Mouse (Mus musculus) liver, embryonic 15.5 days (tissue): Measurements from ENCODE around the gene 9230102O04Rik. TPM values are rescaled to one million over a fixed set of nuclear protein-coding genes. Genes with fewer than 3 reads are reported as not detected.

Source experiments
- ATAC-seq: fragments of 200-750 bp; cut with Nextera tagmentation; 2 replicates; pipeline ENCODE4 v1.8.0; 2017; ENCODE audit warnings: moderate number of reproducible peaks, mild to moderate bottlenecking, moderate library complexity; ENCODE audit not compliant: insufficient read depth
- H3K27ac ChIP-seq: fragments of 300-500 bp; sonication (generic); replicated peaks from 2 replicates; pipeline ENCODE4 v1.5.1; 2015; ENCODE audit warnings: mild to moderate bottlenecking, inconsistent platforms
- H3K27me3 ChIP-seq: fragments of 300-500 bp; sonication (generic); 2 replicates; pipeline ENCODE4 v1.6.1; 2015; ENCODE audit warnings: mild to moderate bottlenecking, inconsistent platforms
- H3K36me3 ChIP-seq: fragments of 300-500 bp; sonication (generic); replicated peaks from 2 replicates; pipeline ENCODE4 v1.6.1; 2015; ENCODE audit warnings: moderate library complexity, mild to moderate bottlenecking, inconsistent platforms
- H3K4me1 ChIP-seq: fragments of 300-500 bp; sonication (generic); replicated peaks from 2 replicates; pipeline ENCODE4 v1.6.1; 2015; ENCODE audit warnings: inconsistent platforms
- H3K4me2 ChIP-seq: fragments of 300-500 bp; sonication (generic); 2 replicates; pipeline ENCODE4 v1.6.1; 2015; ENCODE audit warnings: moderate library complexity, mild to moderate bottlenecking, inconsistent platforms
- H3K4me3 ChIP-seq: fragments of 300-500 bp; sonication (generic); replicated peaks from 2 replicates; pipeline ENCODE4 v1.5.1; 2015; ENCODE audit warnings: mild to moderate bottlenecking, inconsistent platforms
- H3K9ac ChIP-seq: fragments of 300-500 bp; sonication (generic); 2 replicates; pipeline ENCODE4 v1.6.1; 2015; ENCODE audit warnings: moderate library complexity, mild to moderate bottlenecking, inconsistent platforms
- H3K9me3 ChIP-seq: fragments of 300-500 bp; sonication (generic); replicated peaks from 2 replicates; pipeline ENCODE4 v1.6.1; 2016; ENCODE audit warnings: inconsistent platforms
- WGBS: fragments of 180-500 bp; shearing (Covaris S2); methylation state at CpG from one replicate; pipeline ENCODE4 v1.1.7; 2015; ENCODE audit warnings: mixed read lengths; ENCODE audit not compliant: insufficient replicate concordance; 5-methylcytosine and 5-hydroxymethylcytosine counted together
- polyA plus RNA-seq: library from polyadenylated mRNA; unstranded; fragments of >200 nt; fragmentation: Nextera tagmentation; extraction: Ambion mirVana; gene quantifications from 2 replicates; pipeline ENCODE4 v1.2.1, GENCODE M21; 2015

Gene 9230102O04Rik
- polyA plus RNA-seq, 1 experiment from 2014 or later, result not detected

- H3K9ac ChIP-seq, result no peak overlapping the region
- H3K27me3 ChIP-seq, result peaks cover 100% of the 10 kb centered on the region
- no peak for ATAC-seq
- no peaks in the 10 kb centered on the region for H3K9me3 ChIP-seq
- peak overlapping the region; percentile 55 for H3K4me2 ChIP-seq
- H3K27ac ChIP-seq, result no peak overlapping the region
- H3K4me1 ChIP-seq, result peaks cover 21% of the 10 kb centered on the region; the same call in 1 of the 2 replicates
- H3K36me3 ChIP-seq, result no peaks in the 10 kb centered on the region
- 0 out of 2 replicates have a peak overlapping the region, but pooled peaks have one; percentile 10 for H3K4me3 ChIP-seq
- WGBS, result 12% methylated on average over 15 of the region's 15 CpGs
These were observed 4.7 kb downstream of the 9230102O04Rik start for GRCm38 (mm10) chr2:9884533-9885216.

- Histone ChIP-seq H3K9ac (no peak overlapping the region), H3K4me3 (0 out of 2 replicates have a peak overlapping the region, but pooled peaks have one; percentile 31), H3K36me3 (no peaks in the 10 kb centered on the region), H3K27ac (no peak overlapping the region), H3K4me2 (peak overlapping the region; percentile 55), H3K27me3 (peaks cover 100% of the 10 kb centered on the region), H3K4me1 (peaks cover 20% of the 10 kb centered on the region; the same call in 1 of the 2 replicates), H3K9me3 (no peaks in the 10 kb centered on the region)
- ATAC-seq, result no peak
- 3% methylated on average over 27 of the region's 27 CpGs for WGBS
These were observed 5.4 kb downstream of the 9230102O04Rik start for GRCm38 (mm10) chr2:9883803-9884532.

GRCm38 (mm10) chr2:9882926-9883802, 6.2 kb downstream of the 9230102O04Rik start:
- Histone ChIP-seq H3K4me2 (peak overlapping the region; percentile 55), H3K27ac (no peak overlapping the region), H3K9me3 (no peaks in the 10 kb centered on the region), H3K36me3 (no peaks in the 10 kb centered on the region), H3K4me3 (peak overlapping the region; percentile 31), H3K27me3 (peaks cover 100% of the 10 kb centered on the region), H3K4me1 (peaks cover 22% of the 10 kb centered on the region), H3K9ac (no peak overlapping the region)
- WGBS, result under 1% methylated on average over 43 of the region's 43 CpGs
- ATAC-seq, result no peak

- no peak overlapping the region for H3K9ac ChIP-seq
- no peak overlapping the region for H3K27ac ChIP-seq
- peak overlapping the region; percentile 31 for H3K4me3 ChIP-seq
- peaks cover 100% of the 10 kb centered on the region for H3K27me3 ChIP-seq
- H3K4me2 ChIP-seq, result peak overlapping the region; percentile 55
- WGBS, result under 1% methylated on average over 39 of the region's 39 CpGs
- H3K4me1 ChIP-seq, result peaks cover 26% of the 10 kb centered on the region
- ATAC-seq, result no peak
- no peaks in the 10 kb centered on the region for H3K36me3 ChIP-seq
- no peaks in the 10 kb centered on the region for H3K9me3 ChIP-seq
These were observed 6.9 kb downstream of the 9230102O04Rik start for GRCm38 (mm10) chr2:9882371-9882925.

GRCm38 (mm10) chr2:9881611-9882023, 7.7 kb downstream of the 9230102O04Rik start:
- H3K27me3 ChIP-seq, result peaks cover 100% of the 10 kb centered on the region
- H3K4me3 ChIP-seq, result no peak overlapping the region
- no peaks in the 10 kb centered on the region for H3K36me3 ChIP-seq
- no peak overlapping the region for H3K9ac ChIP-seq
- H3K9me3 ChIP-seq, result no peaks in the 10 kb centered on the region
- H3K4me1 ChIP-seq, result peaks cover 26% of the 10 kb centered on the region
- H3K27ac ChIP-seq, result no peak overlapping the region
- 3% methylated on average over 13 of the region's 13 CpGs for WGBS
- peak overlapping the region; percentile 76 for H3K4me2 ChIP-seq
- ATAC-seq, result no peak

- no peak within 1 kb of the TSS for H3K9ac ChIP-seq
- ATAC-seq, result no peak
These were observed 8.2 kb downstream of the 9230102O04Rik start, which contains the start of gene 4930412O13Rik for GRCm38 (mm10) chr2:9881051-9881591. Gene 4930412O13Rik (plus strand): TSS chr2:9881252.

GRCm38 (mm10) chr2:9880271-9880670, 9.1 kb downstream of the 9230102O04Rik start:
- no peak overlapping the region for H3K27ac ChIP-seq
- no peaks in the 10 kb centered on the region for H3K36me3 ChIP-seq
- peak overlapping the region; percentile 54; the same call in 1 of the 2 replicates for H3K4me3 ChIP-seq
- 5% methylated on average over 11 of the region's 11 CpGs for WGBS
- peak overlapping the region; percentile 76 for H3K4me2 ChIP-seq
- no peak for ATAC-seq
- peaks cover 100% of the 10 kb centered on the region for H3K27me3 ChIP-seq
- H3K4me1 ChIP-seq, result peaks cover 26% of the 10 kb centered on the region
- no peaks in the 10 kb centered on the region for H3K9me3 ChIP-seq
- no peak overlapping the region for H3K9ac ChIP-seq

More at GRCm38 (mm10) chr2:9881051-9881591, 8.2 kb downstream of the 9230102O04Rik start, which contains the start of gene 4930412O13Rik:
- Histone ChIP-seq H3K4me2 (peak within 1 kb of the TSS; percentile 76), H3K9me3 (no peaks in the 10 kb centered on the region), H3K27me3 (peaks cover 100% of the 10 kb centered on the region), H3K4me3 (peak within 1 kb of the TSS; percentile 54), H3K36me3 (no peaks in the 10 kb centered on the region), H3K4me1 (peaks cover 26% of the 10 kb centered on the region), H3K27ac (no peak within 1 kb of the TSS)
- WGBS, result 2% methylated on average over 34 of the region's 35 CpGs

- no peak overlapping the region for H3K9ac ChIP-seq
- H3K27ac ChIP-seq, result 0 out of 2 replicates have a peak overlapping the region, but pooled peaks have one; percentile 24
- ATAC-seq, result peak; percentile 86
- H3K4me3 ChIP-seq, result peak overlapping the region; percentile 54
- under 1% methylated on average over 21 of the region's 21 CpGs for WGBS
- H3K27me3 ChIP-seq, result peaks cover 100% of the 10 kb centered on the region
- no peaks in the 10 kb centered on the region for H3K36me3 ChIP-seq
- H3K4me1 ChIP-seq, result peaks cover 27% of the 10 kb centered on the region
- H3K4me2 ChIP-seq, result peak overlapping the region; percentile 76
- no peaks in the 10 kb centered on the region for H3K9me3 ChIP-seq
These were observed 9.8 kb downstream of the 9230102O04Rik start for GRCm38 (mm10) chr2:9879493-9879892.

- H3K36me3 ChIP-seq, result no peaks in the 10 kb centered on the region
- peaks cover 100% of the 10 kb centered on the region for H3K27me3 ChIP-seq
- peak overlapping the region; percentile 76 for H3K4me2 ChIP-seq
- H3K27ac ChIP-seq, result 0 out of 2 replicates have a peak overlapping the region, but pooled peaks have one; percentile 24
- H3K9me3 ChIP-seq, result no peaks in the 10 kb centered on the region
- ATAC-seq, result peak; percentile 22
- H3K9ac ChIP-seq, result no peak overlapping the region
- under 1% methylated on average over 22 of the region's 22 CpGs for WGBS
- H3K4me3 ChIP-seq, result peak overlapping the region; percentile 54
- H3K4me1 ChIP-seq, result peaks cover 31% of the 10 kb centered on the region
These were observed 10.2 kb downstream of the 9230102O04Rik start for GRCm38 (mm10) chr2:9879092-9879491.

GRCm38 (mm10) chr2:9878564-9879081, 10.7 kb downstream of the 9230102O04Rik start:
- H3K9ac ChIP-seq, result no peak overlapping the region
- H3K9me3 ChIP-seq, result no peaks in the 10 kb centered on the region
- peak; percentile 36 for ATAC-seq
- peak overlapping the region; percentile 76 for H3K4me2 ChIP-seq
- H3K27ac ChIP-seq, result peak overlapping the region; percentile 45; the same call in 1 of the 2 replicates
- H3K4me1 ChIP-seq, result peaks cover 31% of the 10 kb centered on the region
- H3K4me3 ChIP-seq, result peak overlapping the region; percentile 54
- under 1% methylated on average over 33 of the region's 33 CpGs for WGBS
- H3K27me3 ChIP-seq, result peaks cover 100% of the 10 kb centered on the region
- H3K36me3 ChIP-seq, result no peaks in the 10 kb centered on the region
